Mouse (Mus musculus): Measurements from ENCODE around the gene Trim50. TPM values are rescaled to one million over a fixed set of nuclear protein-coding genes. Genes with fewer than 3 reads are reported as not detected.

Trim50 gene
- total and polyA plus RNA-seq, 2 experiments from 2014 or later = not detected

- TF ChIP-seq CTCF (IDR thresholded peaks at IDR 0.05) = no peak
- Histone ChIP-seq H3K27me3 (ENCODE audit: insufficient read depth, low read length) (no peaks in the 10 kb centered on the region), H3K4me1 (ENCODE audit: insufficient read depth, low read length) (no peaks in the 10 kb centered on the region), H3K9me3 (ENCODE audit: low read length) (no peaks in the 10 kb centered on the region; the same call in 1 of the 2 replicates), H3K4me2 (ENCODE audit: low read depth, low read length, poor library complexity, severe bottlenecking) (no peak overlapping the region), H3K9ac (replicated peaks; ENCODE audit: low read length, poor library complexity, severe bottlenecking) (no peak overlapping the region), H3K4me3 (ENCODE audit: low read depth, low read length) (no peak overlapping the region), H3K27ac (ENCODE audit: low read depth, low read length) (no peak overlapping the region), H3K36me3 (ENCODE audit: insufficient read depth, low read length) (no peaks in the 10 kb centered on the region)
- no peak for ATAC-seq (ENCODE audit: low FRiP score)
- no peak for DNase-seq (ENCODE audit: low spot score)
- WGBS = 69% methylated on average over 4 of the region's 4 CpGs
Measured at GRCm38 (mm10) chr5:135347511-135348011, 5.5 kb upstream of the Trim50 start.

- ATAC-seq (ENCODE audit: low FRiP score) (no peak), DNase-seq (ENCODE audit: low spot score) (no peak)
- TF ChIP-seq CTCF (IDR thresholded peaks at IDR 0.05) = no peak
- Histone ChIP-seq H3K9me3 (ENCODE audit: low read length) (no peaks in the 10 kb centered on the region; the same call in 1 of the 2 replicates), H3K36me3 (ENCODE audit: insufficient read depth, low read length) (no peaks in the 10 kb centered on the region), H3K4me1 (ENCODE audit: insufficient read depth, low read length) (no peaks in the 10 kb centered on the region), H3K4me2 (ENCODE audit: low read depth, low read length, poor library complexity, severe bottlenecking) (no peak within 1 kb of the TSS), H3K27me3 (ENCODE audit: insufficient read depth, low read length) (peaks cover 9% of the 10 kb centered on the region; the same call in 1 of the 2 replicates), H3K4me3 (ENCODE audit: low read depth, low read length) (no peak within 1 kb of the TSS), H3K9ac (replicated peaks; ENCODE audit: low read length, poor library complexity, severe bottlenecking) (no peak within 1 kb of the TSS), H3K27ac (ENCODE audit: low read depth, low read length) (no peak within 1 kb of the TSS)
- 88% methylated on average over 35 of the region's 35 CpGs for WGBS
Measured at GRCm38 (mm10) chr5:135349862-135350261, 3.2 kb upstream of the Trim50 start, which contains the start of gene Fkbp6. Gene Fkbp6, minus strand, starts transcription at chr5:135350044.

GRCm38 (mm10) chr5:135351606-135352005 is 1.5 kb upstream of the Trim50 start:
- no peak for DNase-seq (ENCODE audit: low spot score)
- H3K9me3 ChIP-seq (ENCODE audit: low read length) = no peaks in the 10 kb centered on the region; the same call in 1 of the 2 replicates
- H3K36me3 ChIP-seq (ENCODE audit: insufficient read depth, low read length) = no peaks in the 10 kb centered on the region
- no peak for TF ChIP-seq CTCF (IDR thresholded peaks at IDR 0.05)
- no peaks in the 10 kb centered on the region for H3K4me1 ChIP-seq (ENCODE audit: insufficient read depth, low read length)
- H3K4me2 ChIP-seq (ENCODE audit: low read depth, low read length, poor library complexity, severe bottlenecking) = no peak overlapping the region
- WGBS = 90% methylated on average over 13 of the region's 13 CpGs
- ATAC-seq (ENCODE audit: low FRiP score) = no peak
- no peak overlapping the region for H3K4me3 ChIP-seq (ENCODE audit: low read depth, low read length)
- peaks cover 9% of the 10 kb centered on the region; the same call in 1 of the 2 replicates for H3K27me3 ChIP-seq (ENCODE audit: insufficient read depth, low read length)
- no peak overlapping the region for H3K27ac ChIP-seq (ENCODE audit: low read depth, low read length)
- H3K9ac ChIP-seq (replicated peaks; ENCODE audit: low read length, poor library complexity, severe bottlenecking) = no peak overlapping the region

GRCm38 (mm10) chr5:135353564-135353963 is 469 bp downstream of the Trim50 start:
- ATAC-seq (ENCODE audit: low FRiP score) (no peak), DNase-seq (ENCODE audit: low spot score) (no peak)
- no peak overlapping the region for H3K27ac ChIP-seq (ENCODE audit: low read depth, low read length)
- peak; percentile 43 for TF ChIP-seq CTCF (IDR thresholded peaks at IDR 0.05)
- H3K4me2 ChIP-seq (ENCODE audit: low read depth, low read length, poor library complexity, severe bottlenecking) = no peak overlapping the region
- H3K4me1 ChIP-seq (ENCODE audit: insufficient read depth, low read length) = no peaks in the 10 kb centered on the region
- H3K27me3 ChIP-seq (ENCODE audit: insufficient read depth, low read length) = peaks cover 9% of the 10 kb centered on the region; the same call in 1 of the 2 replicates
- 25% methylated on average over 15 of the region's 20 CpGs for WGBS
- H3K4me3 ChIP-seq (ENCODE audit: low read depth, low read length) = no peak overlapping the region
- H3K9me3 ChIP-seq (ENCODE audit: low read length) = no peaks in the 10 kb centered on the region; the same call in 1 of the 2 replicates
- no peaks in the 10 kb centered on the region for H3K36me3 ChIP-seq (ENCODE audit: insufficient read depth, low read length)
- H3K9ac ChIP-seq (replicated peaks; ENCODE audit: low read length, poor library complexity, severe bottlenecking) = no peak overlapping the region

GRCm38 (mm10) chr5:135356090-135356489 is 3.0 kb downstream of the Trim50 start:
- Histone ChIP-seq H3K4me3 (ENCODE audit: low read depth, low read length) (no peak overlapping the region), H3K36me3 (ENCODE audit: insufficient read depth, low read length) (no peaks in the 10 kb centered on the region), H3K27ac (ENCODE audit: low read depth, low read length) (no peak overlapping the region), H3K27me3 (ENCODE audit: insufficient read depth, low read length) (peaks cover 9% of the 10 kb centered on the region; the same call in 1 of the 2 replicates), H3K9ac (replicated peaks; ENCODE audit: low read length, poor library complexity, severe bottlenecking) (no peak overlapping the region), H3K4me1 (ENCODE audit: insufficient read depth, low read length) (no peaks in the 10 kb centered on the region), H3K9me3 (ENCODE audit: low read length) (no peaks in the 10 kb centered on the region), H3K4me2 (ENCODE audit: low read depth, low read length, poor library complexity, severe bottlenecking) (no peak overlapping the region)
- WGBS = 46% methylated on average over 1 of the region's 1 CpGs
- TF ChIP-seq CTCF (IDR thresholded peaks at IDR 0.05) = no peak
- DNase-seq (ENCODE audit: low spot score) = no peak
- ATAC-seq (ENCODE audit: low FRiP score) = no peak

- DNase-seq (ENCODE audit: low spot score) = no peak
- H3K27ac ChIP-seq (ENCODE audit: low read depth, low read length) = no peak overlapping the region
- peaks cover 9% of the 10 kb centered on the region; the same call in 1 of the 2 replicates for H3K27me3 ChIP-seq (ENCODE audit: insufficient read depth, low read length)
- 89% methylated on average over 2 of the region's 2 CpGs for WGBS
- no peak for ATAC-seq (ENCODE audit: low FRiP score)
- no peak for TF ChIP-seq CTCF (IDR thresholded peaks at IDR 0.05)
- H3K36me3 ChIP-seq (ENCODE audit: insufficient read depth, low read length) = no peaks in the 10 kb centered on the region
- no peak overlapping the region for H3K9ac ChIP-seq (replicated peaks; ENCODE audit: low read length, poor library complexity, severe bottlenecking)
- no peaks in the 10 kb centered on the region for H3K9me3 ChIP-seq (ENCODE audit: low read length)
- no peaks in the 10 kb centered on the region for H3K4me1 ChIP-seq (ENCODE audit: insufficient read depth, low read length)
- H3K4me2 ChIP-seq (ENCODE audit: low read depth, low read length, poor library complexity, severe bottlenecking) = no peak overlapping the region
- H3K4me3 ChIP-seq (ENCODE audit: low read depth, low read length) = no peak overlapping the region
Measured at GRCm38 (mm10) chr5:135357556-135357955, 4.5 kb downstream of the Trim50 start.

Measured in midbrain, postnatal 0 days (tissue).